Mouse (Mus musculus): ENCODE data around the gene Aebp2.

DNA sequence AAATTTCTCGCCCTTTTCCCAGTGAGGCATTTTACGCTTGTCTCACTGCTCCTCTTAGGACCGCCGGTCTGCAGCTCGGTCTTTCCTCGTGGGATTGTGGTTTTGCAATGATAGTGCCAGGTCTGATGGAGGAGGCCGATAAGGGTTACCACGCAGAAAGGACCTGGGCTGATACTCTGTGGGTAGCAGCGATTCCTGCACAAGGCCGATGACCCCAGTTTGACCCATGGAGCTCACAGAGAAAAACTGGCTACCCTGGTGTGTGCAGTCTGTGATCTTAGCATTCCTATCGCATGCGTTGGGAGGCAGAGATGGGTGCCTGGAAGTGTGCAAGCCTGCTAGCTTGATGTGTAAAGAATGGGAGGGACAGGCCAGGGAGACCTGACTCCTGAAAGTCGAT lies 60.4 kb downstream of the Aebp2 start:
- TF ChIP-seq CTCF (IDR thresholded peaks at IDR 0.05; ENCODE audit: low read depth), result no peak
- TF ChIP-seq EP300 (optimal IDR thresholded peaks at IDR 0.05), result no peak

Data from stomach, postnatal 0 days (tissue).